24 mouse cellular contexts compared by ENCODE assay signal in genomic region chr3:134735684-134736083, GRCm38 (mm10).
DNase-seq lines count a peak whose midpoint lies in the region; ATAC-seq lines count a peak whose summit lies in the region.
"Had no signal": no experiment of that assay in that cellular context is flagged by ENCODE, and none has a peak within 500 bp of the region (broad histone marks: within the 10 kb centered on the region; RNA-seq: fewer than 3 reads in every experiment).

No protein-coding gene starts in this region.

- H3K36me3 ChIP-seq in forebrain, embryonic 14.5 days (ENCODE audit: control insufficient read depth, insufficient read depth, low read length) = no peaks in the 10 kb centered on the region
- H3K36me3 ChIP-seq in forebrain, embryonic 10.5 days (replicated peaks) = no peaks in the 10 kb centered on the region
- H3K36me3 ChIP-seq: embryonic facial prominence, embryonic 15.5 days; heart, embryonic 15.5 days; hindbrain, embryonic 13.5 days had no signal

- H3K27me3 ChIP-seq in forebrain, embryonic 14.5 days (replicated peaks; ENCODE audit: control insufficient read depth, insufficient read depth, low read length) = no peaks in the 10 kb centered on the region
- H3K27me3 ChIP-seq in forebrain, embryonic 10.5 days (ENCODE audit: poor library complexity, severe bottlenecking) = no peaks in the 10 kb centered on the region
- H3K27me3 ChIP-seq: embryonic facial prominence, embryonic 15.5 days; heart, embryonic 15.5 days; hindbrain, embryonic 13.5 days had no signal

- H3K4me3 ChIP-seq in forebrain, embryonic 14.5 days (ENCODE audit: low read depth, low read length) = no peak overlapping the region
- H3K4me3 ChIP-seq in forebrain, embryonic 10.5 days = no peak overlapping the region
- H3K4me3 ChIP-seq: embryonic facial prominence, embryonic 15.5 days; erythroblast, embryonic 14.5 days; heart, adult 2 months; heart, embryonic 15.5 days; hindbrain, embryonic 13.5 days had no signal

- WGBS in forebrain, embryonic 14.5 days = 50% methylated on average over 1 of the region's 1 CpGs
- 74% methylated on average over 1 of the region's 1 CpGs for WGBS in forebrain, embryonic 10.5 days

- no peaks in the 10 kb centered on the region for H3K4me1 ChIP-seq in forebrain, embryonic 14.5 days (ENCODE audit: control insufficient read depth, insufficient read depth, low read length)
- H3K4me1 ChIP-seq in forebrain, embryonic 10.5 days = no peaks in the 10 kb centered on the region
- H3K4me1 ChIP-seq: embryonic facial prominence, embryonic 15.5 days; heart, embryonic 15.5 days; hindbrain, embryonic 13.5 days had no signal

- H3K27ac ChIP-seq in forebrain, embryonic 14.5 days (ENCODE audit: low read depth, low read length) = no peak overlapping the region
- no peak overlapping the region for H3K27ac ChIP-seq in forebrain, embryonic 10.5 days
- H3K27ac ChIP-seq: embryonic facial prominence, embryonic 15.5 days; heart, adult 2 months; heart, embryonic 15.5 days; hindbrain, embryonic 13.5 days; hindbrain, postnatal 0 days had no signal

- H3K9me3 ChIP-seq in forebrain, embryonic 14.5 days (replicated peaks; ENCODE audit: control insufficient read depth, low read length) = no peaks in the 10 kb centered on the region
- no peaks in the 10 kb centered on the region for H3K9me3 ChIP-seq in forebrain, embryonic 10.5 days
- H3K9me3 ChIP-seq: embryonic facial prominence, embryonic 15.5 days; heart, embryonic 15.5 days; hindbrain, embryonic 13.5 days had no signal

- H3K4me2 ChIP-seq in forebrain, embryonic 14.5 days (ENCODE audit: low read length) = no peak overlapping the region
- H3K4me2 ChIP-seq: embryonic facial prominence, embryonic 15.5 days; heart, embryonic 11.5 days; heart, embryonic 15.5 days; hindbrain, embryonic 13.5 days had no signal

- no peak overlapping the region for H3K9ac ChIP-seq in forebrain, embryonic 14.5 days (ENCODE audit: low read length)
- H3K9ac ChIP-seq: embryonic facial prominence, embryonic 15.5 days; heart, embryonic 15.5 days; hindbrain, embryonic 13.5 days had no signal

- peak; percentile 66; the same call in 1 of the 2 replicates for ATAC-seq in forebrain, embryonic 14.5 days
- ATAC-seq in megakaryocyte progenitor cell, adult 5-6 weeks (replicated peaks; ENCODE audit: poor library complexity) = no peak
- ATAC-seq: activated CD4-positive, CD25-positive, alpha-beta regulatory T cell, adult 4 months; hindbrain, postnatal 0 days; Patski had no signal

- peak; percentile 49 for DNase-seq in forebrain, embryonic 14.5 days (ENCODE audit: low spot score)
- no peak for DNase-seq in forebrain, embryonic 10.5 days (ENCODE audit: extremely low spot score, low spot score)
- peak; percentile 11 to 42 for DNase-seq in layer of hippocampus, adult 18-20 months (ENCODE audit: low spot score in 2 of 2)
- no peak for DNase-seq in layer of hippocampus, postnatal 25 days (ENCODE audit: extremely low spot score in 1 of 2, low spot score in 1 of 2)
- peak; percentile 7 for DNase-seq in brain, adult 2 months (ENCODE audit: low read depth, low spot score)
- DNase-seq in layer of hippocampus, postnatal 36 days = peak; percentile 1 to 11
- DNase-seq: adrenal gland, adult 2 months; adrenal gland, postnatal 25 days; cerebellum, adult 11 months; cerebellum, adult 8-10 months; cerebellum, postnatal 14 days; embryo, embryonic 11 days; gastrocnemius, postnatal 14 days; heart, adult 2 months; heart, postnatal 14 days had no signal

Comparison
In these comparisons a context has a peak if more than half of its experiments do, and no peak if none do; other contexts are left out.
1. DNase-seq: peak in forebrain, embryonic 14.5 days (single experiment), layer of hippocampus, adult 18-20 months (2 of 2), brain, adult 2 months (single experiment) and layer of hippocampus, postnatal 36 days (2 of 2); none in forebrain, embryonic 10.5 days (single experiment) and layer of hippocampus, postnatal 25 days (0 of 2).